Mouse (Mus musculus): ENCODE results near the gene Zfp566. TPM values are rescaled to one million over a fixed set of nuclear protein-coding genes. Genes with fewer than 3 reads are reported as not detected.

Gene Zfp566
- polyA plus RNA-seq, 1 experiment from 2014 or later: 3.3 TPM

- Histone ChIP-seq H3K9me3 (replicated peaks) (no peaks in the 10 kb centered on the region), H3K27me3 (replicated peaks) (no peaks in the 10 kb centered on the region), H3K4me2 (peak overlapping the region; percentile 86), H3K27ac (no peak overlapping the region), H3K9ac (no peak overlapping the region), H3K36me3 (no peaks in the 10 kb centered on the region; the same call in 1 of the 2 replicates), H3K4me3 (peak overlapping the region; percentile 77), H3K4me1 (peaks cover 52% of the 10 kb centered on the region)
- WGBS (ENCODE audit: insufficient replicate concordance): 63% methylated on average over 6 of the region's 6 CpGs
- no peak for ATAC-seq
Observed at GRCm38 (mm10) chr7:30093918-30094415, 3.6 kb upstream of the Zfp566 start.

- H3K27ac ChIP-seq: no peak overlapping the region
- no peak for ATAC-seq
- H3K9me3 ChIP-seq (replicated peaks): no peaks in the 10 kb centered on the region
- no peaks in the 10 kb centered on the region for H3K36me3 ChIP-seq
- no peak overlapping the region for H3K9ac ChIP-seq
- H3K4me3 ChIP-seq: no peak overlapping the region
- no peak overlapping the region for H3K4me2 ChIP-seq
- 62% methylated on average over 9 of the region's 9 CpGs for WGBS (ENCODE audit: insufficient replicate concordance)
- H3K4me1 ChIP-seq: peaks cover 53% of the 10 kb centered on the region
- H3K27me3 ChIP-seq (replicated peaks): no peaks in the 10 kb centered on the region
Observed at GRCm38 (mm10) chr7:30092666-30093065, 2.3 kb upstream of the Zfp566 start.

GRCm38 (mm10) chr7:30090970-30091585 is 751 bp upstream of the Zfp566 start:
- Histone ChIP-seq H3K4me1 (peaks cover 45% of the 10 kb centered on the region), H3K27me3 (replicated peaks) (no peaks in the 10 kb centered on the region), H3K4me3 (peak overlapping the region; percentile 66), H3K27ac (peak overlapping the region; percentile 78), H3K4me2 (peak overlapping the region; percentile 87), H3K9ac (peak overlapping the region; percentile 76; the same call in 1 of the 2 replicates), H3K9me3 (replicated peaks) (no peaks in the 10 kb centered on the region), H3K36me3 (peaks cover 10% of the 10 kb centered on the region)
- no peak for ATAC-seq
- WGBS (ENCODE audit: insufficient replicate concordance): 7% methylated on average over 9 of the region's 9 CpGs

GRCm38 (mm10) chr7:30089405-30089804 is 922 bp downstream of the Zfp566 start:
- Histone ChIP-seq H3K36me3 (peaks cover 27% of the 10 kb centered on the region), H3K4me2 (peak overlapping the region; percentile 87), H3K4me3 (peak overlapping the region; percentile 66), H3K9ac (peak overlapping the region; percentile 76), H3K4me1 (peaks cover 38% of the 10 kb centered on the region), H3K27me3 (replicated peaks) (no peaks in the 10 kb centered on the region), H3K27ac (no peak overlapping the region), H3K9me3 (replicated peaks) (no peaks in the 10 kb centered on the region)
- ATAC-seq: no peak
- WGBS (ENCODE audit: insufficient replicate concordance): 19% methylated on average over 6 of the region's 6 CpGs

GRCm38 (mm10) chr7:30086524-30086923 is 3.8 kb downstream of the Zfp566 start:
- peaks cover 27% of the 10 kb centered on the region for H3K4me1 ChIP-seq
- 76% methylated on average over 9 of the region's 9 CpGs for WGBS (ENCODE audit: insufficient replicate concordance)
- H3K36me3 ChIP-seq: peaks cover 44% of the 10 kb centered on the region
- no peaks in the 10 kb centered on the region for H3K9me3 ChIP-seq (replicated peaks)
- no peak overlapping the region for H3K27ac ChIP-seq
- H3K4me2 ChIP-seq: no peak overlapping the region
- ATAC-seq: no peak
- no peaks in the 10 kb centered on the region for H3K27me3 ChIP-seq (replicated peaks)
- no peak overlapping the region for H3K4me3 ChIP-seq
- H3K9ac ChIP-seq: no peak overlapping the region

GRCm38 (mm10) chr7:30072146-30073028 is 17.9 kb downstream of the Zfp566 start, which contains the start of gene Zfp82:
Gene Zfp82 (minus strand): TSS chr7:30072900.
- Histone ChIP-seq H3K27ac (peak within 1 kb of the TSS; percentile 73), H3K4me3 (peak within 1 kb of the TSS; percentile 73), H3K9ac (peak within 1 kb of the TSS; percentile 80), H3K36me3 (peaks cover 14% of the 10 kb centered on the region), H3K4me1 (peaks cover 18% of the 10 kb centered on the region), H3K9me3 (replicated peaks) (no peaks in the 10 kb centered on the region), H3K4me2 (peak within 1 kb of the TSS; percentile 96), H3K27me3 (replicated peaks) (no peaks in the 10 kb centered on the region)
- peak; percentile 95 for ATAC-seq
- WGBS (ENCODE audit: insufficient replicate concordance): under 1% methylated on average over 50 of the region's 50 CpGs

- Histone ChIP-seq H3K4me2 (no peak overlapping the region), H3K27ac (no peak overlapping the region), H3K4me3 (no peak overlapping the region), H3K36me3 (peaks cover 48% of the 10 kb centered on the region), H3K4me1 (no peaks in the 10 kb centered on the region), H3K27me3 (replicated peaks) (no peaks in the 10 kb centered on the region), H3K9ac (no peak overlapping the region), H3K9me3 (replicated peaks) (no peaks in the 10 kb centered on the region)
- ATAC-seq: no peak
- 81% methylated on average over 5 of the region's 5 CpGs for WGBS (ENCODE audit: insufficient replicate concordance)
Observed at GRCm38 (mm10) chr7:30064622-30065021, 25.7 kb downstream of the Zfp566 start.

GRCm38 (mm10) chr7:30062478-30062877 is 27.8 kb downstream of the Zfp566 start:
- H3K4me1 ChIP-seq: no peaks in the 10 kb centered on the region
- ATAC-seq: no peak
- WGBS (ENCODE audit: insufficient replicate concordance): 69% methylated on average over 5 of the region's 5 CpGs
- H3K4me2 ChIP-seq: no peak overlapping the region
- H3K27ac ChIP-seq: no peak overlapping the region
- H3K36me3 ChIP-seq: peaks cover 52% of the 10 kb centered on the region
- H3K9me3 ChIP-seq (replicated peaks): no peaks in the 10 kb centered on the region
- no peak overlapping the region for H3K9ac ChIP-seq
- H3K27me3 ChIP-seq (replicated peaks): no peaks in the 10 kb centered on the region
- H3K4me3 ChIP-seq: no peak overlapping the region

- no peak overlapping the region for H3K9ac ChIP-seq
- no peaks in the 10 kb centered on the region for H3K4me1 ChIP-seq
- H3K4me2 ChIP-seq: no peak overlapping the region
- no peak overlapping the region for H3K4me3 ChIP-seq
- H3K27ac ChIP-seq: no peak overlapping the region
- WGBS (ENCODE audit: insufficient replicate concordance): 83% methylated on average over 6 of the region's 6 CpGs
- peaks cover 61% of the 10 kb centered on the region for H3K36me3 ChIP-seq
- ATAC-seq: no peak
- no peaks in the 10 kb centered on the region for H3K9me3 ChIP-seq (replicated peaks)
- H3K27me3 ChIP-seq (replicated peaks): no peaks in the 10 kb centered on the region
Observed at GRCm38 (mm10) chr7:30060341-30060740, 30.0 kb downstream of the Zfp566 start.

- 21% methylated on average over 3 of the region's 3 CpGs for whole genome bisulfite sequencing (ENCODE audit: insufficient replicate concordance)
- H3K9ac ChIP-seq: no peak overlapping the region
Observed at GRCm38 (mm10) chr7:30053591-30053990, 36.7 kb downstream of the Zfp566 start.

GRCm38 (mm10) chr7:30050882-30051548 is 39.3 kb downstream of the Zfp566 start, which contains the start of gene Zfp14:
Gene Zfp14 (minus strand): TSS chr7:30051380.
- ATAC-seq: peak; percentile 99
- H3K4me2 ChIP-seq: peak within 1 kb of the TSS; percentile 97
- peaks cover 15% of the 10 kb centered on the region for H3K4me1 ChIP-seq
- peak within 1 kb of the TSS; percentile 78 for H3K4me3 ChIP-seq
- H3K36me3 ChIP-seq: peaks cover 6% of the 10 kb centered on the region; the same call in 1 of the 2 replicates
- WGBS (ENCODE audit: insufficient replicate concordance): under 1% methylated on average over 40 of the region's 40 CpGs
- H3K9ac ChIP-seq: peak within 1 kb of the TSS; percentile 74
- H3K27me3 ChIP-seq (replicated peaks): no peaks in the 10 kb centered on the region
- no peaks in the 10 kb centered on the region for H3K9me3 ChIP-seq (replicated peaks)
- H3K27ac ChIP-seq: peak within 1 kb of the TSS; percentile 60

More at GRCm38 (mm10) chr7:30053591-30053990, 36.7 kb downstream of the Zfp566 start:
- no peaks in the 10 kb centered on the region for H3K9me3 ChIP-seq (replicated peaks)
- ATAC-seq: no peak
- no peaks in the 10 kb centered on the region for H3K27me3 ChIP-seq (replicated peaks)
- H3K4me2 ChIP-seq: no peak overlapping the region
- peaks cover 15% of the 10 kb centered on the region for H3K4me1 ChIP-seq
- no peak overlapping the region for H3K27ac ChIP-seq
- H3K4me3 ChIP-seq: no peak overlapping the region
- H3K36me3 ChIP-seq: peaks cover 24% of the 10 kb centered on the region

Measured in liver, embryonic 12.5 days (tissue).